Mouse (Mus musculus) heart, embryonic 13.5 days (tissue): ENCODE data around the gene Slc7a14. TPM values are rescaled to one million over a fixed set of nuclear protein-coding genes. Genes with fewer than 3 reads are reported as not detected.

ENCODE experiments used
- ATAC-seq: fragments of 200-750 bp; cut with Nextera tagmentation; 2 replicates; pipeline ENCODE4 v1.8.0; 2017; ENCODE audit warnings: moderate TSS enrichment; ENCODE audit not compliant: insufficient number of reproducible peaks, low FRiP score, low TSS enrichment; ENCODE audit errors: extremely low read depth
- H3K27ac ChIP-seq: fragments of 300-500 bp; sonication (generic); replicated peaks from 2 replicates; pipeline ENCODE4 v1.5.1; 2015; ENCODE audit warnings: moderate library complexity, mild to moderate bottlenecking, inconsistent platforms
- H3K27me3 ChIP-seq: fragments of 300-500 bp; sonication (generic); replicated peaks from 2 replicates; pipeline ENCODE4 v1.6.1; 2015; ENCODE audit warnings: mild to moderate bottlenecking, inconsistent platforms
- H3K36me3 ChIP-seq: fragments of 300-500 bp; sonication (generic); 2 replicates; pipeline ENCODE4 v1.6.1; 2015; ENCODE audit warnings: mild to moderate bottlenecking, inconsistent platforms
- H3K4me1 ChIP-seq: fragments of 300-500 bp; sonication (generic); 2 replicates; pipeline ENCODE4 v1.6.1; 2015; ENCODE audit warnings: inconsistent platforms
- H3K4me2 ChIP-seq: fragments of 300-500 bp; sonication (generic); 2 replicates; pipeline ENCODE4 v1.6.1; 2015; ENCODE audit warnings: inconsistent platforms, mild to moderate bottlenecking, moderate library complexity
- H3K4me3 ChIP-seq: fragments of 300-500 bp; sonication (generic); 2 replicates; pipeline ENCODE4 v1.5.1; 2015; ENCODE audit warnings: moderate library complexity, mild to moderate bottlenecking, inconsistent platforms
- H3K9ac ChIP-seq: fragments of 300-500 bp; sonication (generic); 2 replicates; pipeline ENCODE4 v1.6.1; 2015; ENCODE audit warnings: inconsistent platforms, mild to moderate bottlenecking, moderate library complexity
- H3K9me3 ChIP-seq: fragments of 300-500 bp; sonication (generic); 2 replicates; pipeline ENCODE4 v1.6.1; 2016; ENCODE audit warnings: inconsistent platforms
- WGBS: fragments of 180-500 bp; shearing (Covaris S2); methylation state at CpG from one replicate; pipeline ENCODE4 v1.1.7; 2015; ENCODE audit warnings: mixed read lengths; 5-methylcytosine and 5-hydroxymethylcytosine counted together
- polyA plus RNA-seq: library from polyadenylated mRNA; unstranded; fragments of >200 nt; fragmentation: Nextera tagmentation; extraction: Ambion mirVana; gene quantifications from 2 replicates; pipeline ENCODE4 v1.2.1, GENCODE M21; 2015

Slc7a14 gene
- polyA plus RNA-seq, 1 experiment from 2014 or later, result 0.52 TPM

- H3K4me1 ChIP-seq, result peaks cover 15% of the 10 kb centered on the region
- ATAC-seq, result no peak
- no peak overlapping the region for H3K27ac ChIP-seq
- H3K9ac ChIP-seq, result peak overlapping the region; percentile 56; the same call in 1 of the 2 replicates
- 12% methylated on average over 6 of the region's 6 CpGs for WGBS
- no peaks in the 10 kb centered on the region for H3K9me3 ChIP-seq
- peak overlapping the region; percentile 28; the same call in 1 of the 2 replicates for H3K4me3 ChIP-seq
- H3K4me2 ChIP-seq, result peak overlapping the region; percentile 61
- H3K27me3 ChIP-seq, result peaks cover 10% of the 10 kb centered on the region; the same call in 1 of the 2 replicates
- no peaks in the 10 kb centered on the region for H3K36me3 ChIP-seq
These were observed 101.7 kb downstream of the Slc7a14 start for GRCm38 (mm10) chr3:31208458-31208994.

GRCm38 (mm10) chr3:31208046-31208445, 102.1 kb downstream of the Slc7a14 start:
- 46% methylated on average over 4 of the region's 4 CpGs for WGBS
- no peak overlapping the region for H3K9ac ChIP-seq

GRCm38 (mm10) chr3:31205167-31205566, 105.0 kb downstream of the Slc7a14 start:
- no peaks in the 10 kb centered on the region for H3K36me3 ChIP-seq
- H3K4me2 ChIP-seq, result no peak overlapping the region
- H3K4me1 ChIP-seq, result peaks cover 15% of the 10 kb centered on the region
- H3K4me3 ChIP-seq, result no peak overlapping the region
- no peaks in the 10 kb centered on the region for H3K9me3 ChIP-seq
- H3K27ac ChIP-seq, result no peak overlapping the region
- ATAC-seq, result no peak
- 67% methylated on average over 3 of the region's 3 CpGs for WGBS
- 0 out of 2 replicates have a peak, but pooled peaks cover 2% of the 10 kb centered on the region for H3K27me3 ChIP-seq
- no peak overlapping the region for H3K9ac ChIP-seq

More at GRCm38 (mm10) chr3:31208046-31208445, 102.1 kb downstream of the Slc7a14 start:
- Histone ChIP-seq H3K27ac (no peak overlapping the region), H3K36me3 (no peaks in the 10 kb centered on the region), H3K27me3 (peaks cover 5% of the 10 kb centered on the region; the same call in 1 of the 2 replicates), H3K4me3 (no peak overlapping the region), H3K9me3 (no peaks in the 10 kb centered on the region), H3K4me1 (peaks cover 15% of the 10 kb centered on the region), H3K4me2 (no peak overlapping the region)
- ATAC-seq, result no peak

- Histone ChIP-seq H3K9me3 (no peaks in the 10 kb centered on the region), H3K4me2 (no peak overlapping the region), H3K27me3 (no peaks in the 10 kb centered on the region), H3K4me3 (no peak overlapping the region), H3K9ac (no peak overlapping the region), H3K36me3 (no peaks in the 10 kb centered on the region), H3K4me1 (peaks cover 10% of the 10 kb centered on the region), H3K27ac (no peak overlapping the region)
- ATAC-seq, result no peak
- 90% methylated on average over 11 of the region's 11 CpGs for WGBS
These were observed 106.2 kb downstream of the Slc7a14 start for GRCm38 (mm10) chr3:31203947-31204346.

GRCm38 (mm10) chr3:31199162-31199877, 110.9 kb downstream of the Slc7a14 start:
- no peak overlapping the region for H3K4me2 ChIP-seq
- H3K27me3 ChIP-seq, result no peaks in the 10 kb centered on the region
- no peak overlapping the region for H3K4me3 ChIP-seq
- no peaks in the 10 kb centered on the region for H3K36me3 ChIP-seq
- no peak for ATAC-seq
- H3K4me1 ChIP-seq, result no peaks in the 10 kb centered on the region
- WGBS, result 63% methylated on average over 17 of the region's 17 CpGs
- no peaks in the 10 kb centered on the region for H3K9me3 ChIP-seq
- no peak overlapping the region for H3K9ac ChIP-seq
- no peak overlapping the region for H3K27ac ChIP-seq

GRCm38 (mm10) chr3:31191402-31191801, 118.8 kb downstream of the Slc7a14 start:
- no peak for ATAC-seq
- no peaks in the 10 kb centered on the region for H3K36me3 ChIP-seq
- no peak overlapping the region for H3K4me2 ChIP-seq
- WGBS, result 59% methylated on average over 10 of the region's 10 CpGs
- H3K4me3 ChIP-seq, result no peak overlapping the region
- H3K9me3 ChIP-seq, result peaks cover 10% of the 10 kb centered on the region
- H3K27me3 ChIP-seq, result no peaks in the 10 kb centered on the region
- no peak overlapping the region for H3K27ac ChIP-seq
- no peaks in the 10 kb centered on the region for H3K4me1 ChIP-seq
- H3K9ac ChIP-seq, result no peak overlapping the region

GRCm38 (mm10) chr3:31190342-31190741, 119.8 kb downstream of the Slc7a14 start:
- Histone ChIP-seq H3K27ac (no peak overlapping the region), H3K36me3 (no peaks in the 10 kb centered on the region), H3K4me3 (no peak overlapping the region), H3K4me1 (no peaks in the 10 kb centered on the region), H3K27me3 (no peaks in the 10 kb centered on the region), H3K4me2 (no peak overlapping the region), H3K9me3 (peaks cover 10% of the 10 kb centered on the region), H3K9ac (no peak overlapping the region)
- ATAC-seq, result no peak
- WGBS, result 87% methylated on average over 7 of the region's 7 CpGs

GRCm38 (mm10) chr3:31166365-31166871, 143.8 kb downstream of the Slc7a14 start:
- no peak for ATAC-seq
- Histone ChIP-seq H3K4me3 (no peak overlapping the region), H3K27me3 (no peaks in the 10 kb centered on the region), H3K9me3 (no peaks in the 10 kb centered on the region), H3K4me2 (no peak overlapping the region), H3K36me3 (no peaks in the 10 kb centered on the region), H3K4me1 (no peaks in the 10 kb centered on the region), H3K9ac (no peak overlapping the region), H3K27ac (no peak overlapping the region)
- WGBS, result 65% methylated on average over 12 of the region's 12 CpGs

GRCm38 (mm10) chr3:31165803-31166202, 144.4 kb downstream of the Slc7a14 start:
- H3K27ac ChIP-seq, result no peak overlapping the region
- H3K4me1 ChIP-seq, result no peaks in the 10 kb centered on the region
- no peak for ATAC-seq
- H3K36me3 ChIP-seq, result no peaks in the 10 kb centered on the region
- H3K9ac ChIP-seq, result no peak overlapping the region
- H3K4me3 ChIP-seq, result no peak overlapping the region
- H3K4me2 ChIP-seq, result no peak overlapping the region
- H3K27me3 ChIP-seq, result no peaks in the 10 kb centered on the region
- 78% methylated on average over 3 of the region's 3 CpGs for WGBS
- no peaks in the 10 kb centered on the region for H3K9me3 ChIP-seq

GRCm38 (mm10) chr3:31162860-31163259, 147.3 kb downstream of the Slc7a14 start:
- ATAC-seq, result no peak
- no peak overlapping the region for H3K4me3 ChIP-seq
- no peak overlapping the region for H3K9ac ChIP-seq
- no peaks in the 10 kb centered on the region for H3K9me3 ChIP-seq
- H3K27me3 ChIP-seq, result no peaks in the 10 kb centered on the region
- 85% methylated on average over 14 of the region's 14 CpGs for WGBS
- no peak overlapping the region for H3K27ac ChIP-seq
- H3K4me1 ChIP-seq, result no peaks in the 10 kb centered on the region
- H3K36me3 ChIP-seq, result no peaks in the 10 kb centered on the region
- no peak overlapping the region for H3K4me2 ChIP-seq

- no peak overlapping the region for H3K4me2 ChIP-seq
- H3K9ac ChIP-seq, result no peak overlapping the region
- no peak for ATAC-seq
- H3K27me3 ChIP-seq, result no peaks in the 10 kb centered on the region
- no peaks in the 10 kb centered on the region for H3K4me1 ChIP-seq
- H3K36me3 ChIP-seq, result no peaks in the 10 kb centered on the region
- H3K27ac ChIP-seq, result no peak overlapping the region
- 52% methylated on average over 6 of the region's 6 CpGs for WGBS
- no peaks in the 10 kb centered on the region for H3K9me3 ChIP-seq
- no peak overlapping the region for H3K4me3 ChIP-seq
These were observed 148.8 kb downstream of the Slc7a14 start for GRCm38 (mm10) chr3:31161336-31161735.

- WGBS, result 76% methylated on average over 10 of the region's 10 CpGs
- Histone ChIP-seq H3K9me3 (no peaks in the 10 kb centered on the region), H3K9ac (no peak overlapping the region), H3K4me3 (no peak overlapping the region), H3K4me1 (no peaks in the 10 kb centered on the region), H3K27ac (no peak overlapping the region), H3K4me2 (no peak overlapping the region), H3K27me3 (no peaks in the 10 kb centered on the region), H3K36me3 (no peaks in the 10 kb centered on the region)
- no peak for ATAC-seq
These were observed 150.1 kb downstream of the Slc7a14 start for GRCm38 (mm10) chr3:31160046-31160445.
